Mouse (Mus musculus) gastrocnemius, adult 2 months (tissue): Measurements from ENCODE around the gene Loxl1. TPM values are rescaled to one million over a fixed set of nuclear protein-coding genes. Genes with fewer than 3 reads are reported as not detected.
"Not testable (repeated sequence)": the region's sequence is repeated elsewhere in the genome, so short reads cannot be mapped to it uniquely, and the experiment has no call there.

ENCODE experiments used
- DNase-seq: peaks from one replicate; pipeline ENCODE4 v3.0.0; 2022
- H3K27ac ChIP-seq: fragments of 200-600 bp; 2 replicates; pipeline ENCODE4 v1.8.1; 2022; ENCODE audit warnings: mild to moderate bottlenecking
- H3K4me3 ChIP-seq: fragments of 200-600 bp; 2 replicates; pipeline ENCODE4 v1.8.1; 2022; ENCODE audit warnings: mild to moderate bottlenecking, moderate library complexity
- CTCF ChIP-seq: fragments of 200-600 bp; IDR thresholded peaks from 2 replicates; pipeline ENCODE4 v1.8.1; 2022; ENCODE audit warnings: antibody characterized with exemption, mild to moderate bottlenecking, moderate library complexity
- intact Hi-C: fragments of 180-260 bp; cut with DNase I; formaldehyde crosslinking; loops from one replicate; pipeline ENCODE4 v1.15.1; 2025
- total RNA-seq, 2 experiments: library from RNA; stranded (reverse); gene quantifications; 2 replicates each; pipeline ENCODE4 v1.2.3; 2021

The Loxl1 gene
- total RNA-seq, 2 experiments from 2014 or later = 10.6 to 17.9 TPM

- DNase-seq = no peak
- H3K27ac ChIP-seq = no peak overlapping the region
- intact Hi-C loops = loop anchor here (5.0 kb wide), 1 partner anchor 234 kb away; no protein-coding TSS in a partner anchor
- H3K4me3 ChIP-seq = no peak overlapping the region
- no peak for TF ChIP-seq CTCF
These were observed 41.9 kb downstream of the Loxl1 start for GRCm38 (mm10) chr9:58271109-58271508.

- TF ChIP-seq CTCF = no peak
- no peak for DNase-seq
- Histone ChIP-seq H3K27ac (no peak overlapping the region), H3K4me3 (no peak overlapping the region)
- intact Hi-C loops = loop anchor here (5.0 kb wide), 1 partner anchor 233 kb away; no protein-coding TSS in a partner anchor
These were observed 42.9 kb downstream of the Loxl1 start for GRCm38 (mm10) chr9:58270081-58270480.

- TF ChIP-seq CTCF = peak; percentile 77
- Histone ChIP-seq H3K27ac (no peak overlapping the region), H3K4me3 (no peak overlapping the region)
- DNase-seq = peak; percentile 63
- intact Hi-C loops = loop anchor here (5.0 kb wide), 1 partner anchor 41 kb away; no protein-coding TSS in a partner anchor
These were observed 44.3 kb downstream of the Loxl1 start for GRCm38 (mm10) chr9:58268384-58269313.

- no peak for TF ChIP-seq CTCF
- Histone ChIP-seq H3K4me3 (no peak overlapping the region), H3K27ac (peak overlapping the region; percentile 59)
- intact Hi-C loops = loop anchor here (5.0 kb wide), 1 partner anchor 40 kb away; no protein-coding TSS in a partner anchor
- DNase-seq = no peak
These were observed 45.9 kb downstream of the Loxl1 start for GRCm38 (mm10) chr9:58267046-58267445.

- intact Hi-C loops = loop anchor here (5.0 kb wide), 1 partner anchor 39 kb away; no protein-coding TSS in a partner anchor
- peak overlapping the region; percentile 59 for H3K27ac ChIP-seq
- no peak overlapping the region for H3K4me3 ChIP-seq
- DNase-seq = no peak
- TF ChIP-seq CTCF = no peak
These were observed 46.4 kb downstream of the Loxl1 start for GRCm38 (mm10) chr9:58266571-58267011.

- no peak for DNase-seq
- no peak overlapping the region for H3K4me3 ChIP-seq
- intact Hi-C loops = loop anchor here (5.0 kb wide), 1 partner anchor 38 kb away; no protein-coding TSS in a partner anchor
- H3K27ac ChIP-seq = no peak overlapping the region
- no peak for TF ChIP-seq CTCF
These were observed 47.6 kb downstream of the Loxl1 start for GRCm38 (mm10) chr9:58265368-58265767.

GRCm38 (mm10) chr9:58262507-58262906 lies 50.5 kb downstream of the Loxl1 start:
- TF ChIP-seq CTCF = no peak
- DNase-seq = no peak
- H3K4me3 ChIP-seq = no peak overlapping the region
- no peak overlapping the region for H3K27ac ChIP-seq
- intact Hi-C loops = no loop called here

- Histone ChIP-seq H3K27ac (no peak overlapping the region), H3K4me3 (no peak overlapping the region)
- intact Hi-C loops = no loop called here
- no peak for TF ChIP-seq CTCF
- DNase-seq = no peak
These were observed 57.0 kb downstream of the Loxl1 start for GRCm38 (mm10) chr9:58255704-58256685.

- intact Hi-C loops = no loop called here
- H3K4me3 ChIP-seq = no peak overlapping the region
- no peak overlapping the region for H3K27ac ChIP-seq
- no peak for TF ChIP-seq CTCF
- DNase-seq = no peak
These were observed 57.9 kb downstream of the Loxl1 start for GRCm38 (mm10) chr9:58255105-58255504.

GRCm38 (mm10) chr9:58253805-58254122 lies 59.2 kb downstream of the Loxl1 start:
- Histone ChIP-seq H3K4me3 (peak overlapping the region; percentile 91), H3K27ac (peak overlapping the region; percentile 89)
- DNase-seq, intact Hi-C loops: not testable (repeated sequence)

GRCm38 (mm10) chr9:58253033-58253804 lies 59.8 kb downstream of the Loxl1 start, which contains the start of gene Stoml1:
Gene Stoml1, plus strand, starts transcription at chr9:58253164.
- intact Hi-C loops = no loop called here
- peak; percentile 97 for TF ChIP-seq CTCF
- H3K4me3 ChIP-seq = peak within 1 kb of the TSS; percentile 91
- H3K27ac ChIP-seq = peak within 1 kb of the TSS; percentile 89
- peak; percentile 96 for DNase-seq

GRCm38 (mm10) chr9:58250730-58251129 lies 62.3 kb downstream of the Loxl1 start:
- intact Hi-C loops, H3K4me3 ChIP-seq, DNase-seq: not testable (repeated sequence)
- H3K27ac ChIP-seq = peak overlapping the region; percentile 93; the same call in 1 of the 2 replicates
